Mouse (Mus musculus) right cerebral cortex, postnatal 25 days (tissue): ENCODE results near the gene 1810013L24Rik.
A peak's percentile ranks its signal among the peaks of the same experiment; 100 is the strongest.
"Not testable (repeated sequence)": the region's sequence is repeated elsewhere in the genome, so short reads cannot be mapped to it uniquely, and the experiment has no call there.

ENCODE experiments used
- DNase-seq: peaks from one replicate; pipeline ENCODE4 v3.0.0; 2022

The 1810013L24Rik gene

GRCm38 (mm10) chr16:8837595-8837994 lies 7.7 kb downstream of the 1810013L24Rik start:
- no peak for DNase-seq

- no peak for DNase-seq
Observed at GRCm38 (mm10) chr16:8838921-8839320, 9.0 kb downstream of the 1810013L24Rik start.

GRCm38 (mm10) chr16:8840557-8840956 lies 10.7 kb downstream of the 1810013L24Rik start:
- no peak for DNase-seq

GRCm38 (mm10) chr16:8842962-8843361 lies 13.1 kb downstream of the 1810013L24Rik start:
- no peak for DNase-seq

GRCm38 (mm10) chr16:8843580-8844175 lies 13.8 kb downstream of the 1810013L24Rik start:
- DNase-seq: no peak

GRCm38 (mm10) chr16:8845986-8846385 lies 16.1 kb downstream of the 1810013L24Rik start:
- no peak for DNase-seq

- DNase-seq: no peak
Observed at GRCm38 (mm10) chr16:8848309-8849068, 18.6 kb downstream of the 1810013L24Rik start.

GRCm38 (mm10) chr16:8849929-8850328 lies 20.0 kb downstream of the 1810013L24Rik start:
- no peak for DNase-seq

- no peak for DNase-seq
Observed at GRCm38 (mm10) chr16:8855143-8855542, 25.2 kb downstream of the 1810013L24Rik start.

GRCm38 (mm10) chr16:8856820-8857219 lies 26.9 kb downstream of the 1810013L24Rik start:
- no peak for DNase-seq

GRCm38 (mm10) chr16:8862336-8862987 lies 32.6 kb downstream of the 1810013L24Rik start:
- no peak for DNase-seq

- DNase-seq: no peak
Observed at GRCm38 (mm10) chr16:8864223-8864631, 34.3 kb downstream of the 1810013L24Rik start.

- DNase-seq: no peak
Observed at GRCm38 (mm10) chr16:8867406-8867955, 37.6 kb downstream of the 1810013L24Rik start.

- peak; percentile 2 for DNase-seq
Observed at GRCm38 (mm10) chr16:8868506-8868905, 38.6 kb downstream of the 1810013L24Rik start.

- peak; percentile 58 for DNase-seq
Observed at GRCm38 (mm10) chr16:8869715-8870114, 39.8 kb downstream of the 1810013L24Rik start.

- DNase-seq: no peak
Observed at GRCm38 (mm10) chr16:8871376-8871775, 41.5 kb downstream of the 1810013L24Rik start.

GRCm38 (mm10) chr16:8872019-8872418 lies 42.1 kb downstream of the 1810013L24Rik start:
- DNase-seq: no peak

GRCm38 (mm10) chr16:8872486-8872885 lies 42.6 kb downstream of the 1810013L24Rik start:
- DNase-seq: no peak

GRCm38 (mm10) chr16:8880076-8880475 lies 50.2 kb downstream of the 1810013L24Rik start:
- DNase-seq: no peak

GRCm38 (mm10) chr16:8883674-8884241 lies 53.9 kb downstream of the 1810013L24Rik start:
- peak; percentile 89 for DNase-seq

GRCm38 (mm10) chr16:8894214-8894613 lies 64.3 kb downstream of the 1810013L24Rik start:
- DNase-seq: not testable (repeated sequence)

- no peak for DNase-seq
Observed at GRCm38 (mm10) chr16:8895301-8895700, 65.4 kb downstream of the 1810013L24Rik start.

GRCm38 (mm10) chr16:8906115-8906514 lies 76.2 kb downstream of the 1810013L24Rik start:
- not testable (repeated sequence) for DNase-seq
